In genomic region chr5:33696430-33696829, GRCm38 (mm10) we compare ENCODE assay signal across 13 mouse cellular contexts. TPM values are rescaled to one million over a fixed set of nuclear protein-coding genes. Genes with fewer than 3 reads are reported as not detected.
DNase-seq lines count a peak whose midpoint lies in the region.
"Had no signal": no experiment of that assay in that cellular context is flagged by ENCODE, and none has a peak within 500 bp of the region (broad histone marks: within the 10 kb centered on the region; RNA-seq: fewer than 3 reads in every experiment).

No protein-coding gene starts in this region.

- peak overlapping the region; percentile 58; the same call in 1 of the 2 replicates for H3K4me3 ChIP-seq in limb, embryonic 10.5 days

- H3K9me3 ChIP-seq in limb, embryonic 10.5 days (replicated peaks), result no peaks in the 10 kb centered on the region
- H3K9me3 ChIP-seq: heart, embryonic 10.5 days; megakaryocyte, embryonic 14.5 days had no signal

- WGBS in limb, embryonic 10.5 days, result 46% methylated on average over 5 of the region's 5 CpGs

- no peaks in the 10 kb centered on the region for H3K36me3 ChIP-seq in limb, embryonic 10.5 days
- H3K36me3 ChIP-seq: heart, embryonic 10.5 days had no signal

- peak overlapping the region; percentile 94 for H3K27ac ChIP-seq in limb, embryonic 10.5 days

- peaks cover 86% of the 10 kb centered on the region for H3K27me3 ChIP-seq in limb, embryonic 10.5 days (ENCODE audit: low read depth, poor library complexity, severe bottlenecking)

- peaks cover 92% of the 10 kb centered on the region for H3K4me1 ChIP-seq in limb, embryonic 10.5 days

- DNase-seq in urinary bladder, adult 18-20 months (ENCODE audit: low spot score in 2 of 2), result peak; percentile 60 to 76
- no peak for DNase-seq in urinary bladder, postnatal 10 days (ENCODE audit: low spot score)
- DNase-seq in limb, embryonic 10.5 days (ENCODE audit: low spot score), result no peak
- DNase-seq in lung, postnatal 14 days, result peak; percentile 57
- no peak for DNase-seq in adrenal gland, postnatal 25 days
- DNase-seq in cerebellum, postnatal 4 days (ENCODE audit: low spot score in 2 of 2), result no peak
- DNase-seq in cerebellum, adult 11-12 months, result no peak
- DNase-seq: cerebellum, adult 9-10 months; gastrocnemius, postnatal 10 days; kidney, adult 9 months had no signal

RNA-seq across cellular contexts. Expression of gene Fgfr3, which starts 25.0 kb away (rescaled TPM):
- polyA plus RNA-seq in limb, embryonic 10.5 days (2016; fragmentation: Nextera tagmentation; extraction: Ambion mirVana), result 4.9 and 10.5 TPM in 2 replicates
- total RNA-seq in adrenal gland, postnatal 25 days (2021), result 2.0 and 3.2 TPM in 2 replicates
- total RNA-seq: neutrophil, adult 5-6 weeks had no signal

RNA-seq across cellular contexts. Expression of gene Tmem129, which starts 38.2 kb away (rescaled TPM):
- 40.5 and 47.2 TPM in 2 replicates for polyA plus RNA-seq in limb, embryonic 10.5 days (2016; fragmentation: Nextera tagmentation; extraction: Ambion mirVana)
- total RNA-seq in adrenal gland, postnatal 25 days (2021), result 27.7 and 29.5 TPM in 2 replicates

RNA-seq across cellular contexts. Expression of gene Tacc3, which starts 38.5 kb away (rescaled TPM):
- polyA plus RNA-seq in limb, embryonic 10.5 days (2016; fragmentation: Nextera tagmentation; extraction: Ambion mirVana), result 323 and 325 TPM in 2 replicates
- total RNA-seq in adrenal gland, postnatal 25 days (2021), result 14.2 and 14.4 TPM in 2 replicates

RNA-seq across cellular contexts. Expression of gene Slbp, which starts 44.1 kb away (rescaled TPM):
- polyA plus RNA-seq in limb, embryonic 10.5 days (2016; fragmentation: Nextera tagmentation; extraction: Ambion mirVana), result 340 and 345 TPM in 2 replicates
- total RNA-seq in adrenal gland, postnatal 25 days (2021), result 48.6 and 54.7 TPM in 2 replicates

Comparison
In these comparisons a context has a peak if more than half of its experiments do, and no peak if none do; other contexts are left out.
1. DNase-seq: peak in urinary bladder, adult 18-20 months (2 of 2) and lung, postnatal 14 days (single experiment); none in urinary bladder, postnatal 10 days (single experiment), limb, embryonic 10.5 days (single experiment), adrenal gland, postnatal 25 days (single experiment), cerebellum, postnatal 4 days (0 of 2) and cerebellum, adult 11-12 months (single experiment).